Mouse (Mus musculus) bone marrow macrophage, adult 2 months (primary cell): ENCODE results near the gene Themis2.

Source experiments
- CTCF ChIP-seq: IDR thresholded peaks from 2 replicates; pipeline ENCODE4 v1.5.1; 2012; ENCODE audit warnings: low read depth, mild to moderate bottlenecking, low read length, moderate library complexity
- POLR2A ChIP-seq: IDR thresholded peaks from 2 replicates; pipeline ENCODE4 v1.6.1; 2012; ENCODE audit warnings: mild to moderate bottlenecking, low read depth, low read length, borderline replicate concordance

- TF ChIP-seq CTCF (no peak), POLR2A (no peak)
These were observed 46.8 kb downstream of the Themis2 start for GRCm38 (mm10) chr4:132749258-132749982.
